Comparison of ENCODE assay signal across 7 mouse cellular contexts in the genomic region with DNA sequence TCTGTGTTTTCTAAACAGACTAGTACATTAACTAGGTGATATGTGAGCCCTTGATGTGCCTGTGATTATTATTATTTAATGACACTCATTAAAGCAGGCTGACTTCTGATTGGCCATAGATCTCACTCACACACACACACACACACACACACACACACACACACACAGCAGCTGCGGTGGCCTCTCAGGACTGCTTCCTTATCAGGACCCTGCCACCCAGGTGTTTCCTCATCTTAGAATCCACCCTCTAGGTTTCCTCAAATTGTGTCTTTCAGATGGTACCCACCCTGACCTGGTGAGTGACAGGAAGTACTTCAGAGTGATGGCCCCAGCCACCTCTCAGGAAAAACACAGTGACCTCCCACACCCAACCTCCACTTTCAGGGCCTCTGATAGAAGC. TPM values are rescaled to one million over a fixed set of nuclear protein-coding genes. Genes with fewer than 3 reads are reported as not detected.
DNase-seq lines count a peak whose midpoint lies in the region; ATAC-seq and TF ChIP-seq lines count a peak whose summit lies in the region.

No protein-coding gene starts in this region.

- no peaks in the 10 kb centered on the region for H3K27me3 ChIP-seq in G1E (ENCODE audit: insufficient read depth, low read length)
- H3K27me3 ChIP-seq in hindbrain, embryonic 11.5 days (ENCODE audit: control insufficient read depth, insufficient read depth, low read length) = no peaks in the 10 kb centered on the region
- no peaks in the 10 kb centered on the region for H3K27me3 ChIP-seq in liver, embryonic 14.5 days (ENCODE audit: control insufficient read depth, insufficient read depth, low read length)
- H3K27me3 ChIP-seq in thymus, adult 2 months (ENCODE audit: control insufficient read depth, insufficient read depth, low read length) = no peaks in the 10 kb centered on the region

- no peak for TF ChIP-seq CTCF in G1E (IDR thresholded peaks at IDR 0.05; ENCODE audit: low read depth, low read length)
- no peak for TF ChIP-seq CTCF in liver, embryonic 14.5 days (IDR thresholded peaks at IDR 0.05; ENCODE audit: low read depth)
- no peak for TF ChIP-seq CTCF in thymus, adult 2 months (IDR thresholded peaks at IDR 0.05; ENCODE audit: borderline replicate concordance, control insufficient read depth, extremely low read depth, insufficient read depth, low read length, poor library complexity)

- 65% methylated on average over 1 of the region's 1 CpGs for WGBS in hindbrain, embryonic 11.5 days
- WGBS in liver, embryonic 14.5 days (ENCODE audit: insufficient replicate concordance) = 10% methylated on average over 1 of the region's 1 CpGs
- WGBS in thymus, adult 2 months = 9% methylated on average over 1 of the region's 1 CpGs

- TF ChIP-seq EP300 in liver, embryonic 14.5 days (IDR thresholded peaks at IDR 0.05; ENCODE audit: low read depth) = no peak

- DNase-seq in 416B (ENCODE audit: low read depth) = peak; percentile 94
- peak; percentile 33 for DNase-seq in G1E (ENCODE audit: low spot score)
- no peak for DNase-seq in hindbrain, embryonic 11.5 days (ENCODE audit: low spot score)
- DNase-seq in liver, embryonic 14.5 days (ENCODE audit: low read depth in 3 of 3, low spot score in 3 of 3) = no peak
- peak; percentile 27 for DNase-seq in thymus, adult 2 months
- no peak for DNase-seq in frontal cortex, postnatal 10 days (ENCODE audit: low spot score in 2 of 2)
- DNase-seq in adrenal gland, adult 18-20 months (ENCODE audit: low spot score in 2 of 2) = no peak

- no peak overlapping the region for H3K4me3 ChIP-seq in G1E (ENCODE audit: low read depth, low read length)
- H3K4me3 ChIP-seq in hindbrain, embryonic 11.5 days (ENCODE audit: low read depth, low read length) = no peak overlapping the region
- H3K4me3 ChIP-seq in liver, embryonic 14.5 days (ENCODE audit: insufficient read depth in 1 of 2, low read depth in 2 of 2, low read length in 2 of 2) = no peak overlapping the region
- no peak overlapping the region for H3K4me3 ChIP-seq in thymus, adult 2 months (ENCODE audit: control insufficient read depth, insufficient read depth, low read length)

- no peak for TF ChIP-seq POLR2A in thymus, adult 2 months (IDR thresholded peaks at IDR 0.05; ENCODE audit: control insufficient read depth, extremely low read depth, insufficient read depth, low read length, poor library complexity)

- H3K36me3 ChIP-seq in G1E (replicated peaks) = no peaks in the 10 kb centered on the region
- no peaks in the 10 kb centered on the region for H3K36me3 ChIP-seq in hindbrain, embryonic 11.5 days (ENCODE audit: control insufficient read depth, insufficient read depth, low read length)
- H3K36me3 ChIP-seq in liver, embryonic 14.5 days (replicated peaks; ENCODE audit: control insufficient read depth, insufficient read depth, low read depth) = no peaks in the 10 kb centered on the region
- no peaks in the 10 kb centered on the region for H3K36me3 ChIP-seq in thymus, adult 2 months (ENCODE audit: control insufficient read depth, insufficient read depth, low read length)

- H3K9me3 ChIP-seq in G1E (replicated peaks) = no peaks in the 10 kb centered on the region
- no peaks in the 10 kb centered on the region for H3K9me3 ChIP-seq in hindbrain, embryonic 11.5 days (ENCODE audit: control insufficient read depth, low read length)
- no peaks in the 10 kb centered on the region for H3K9me3 ChIP-seq in liver, embryonic 14.5 days (ENCODE audit: control insufficient read depth, low read length)

- peaks cover 50% of the 10 kb centered on the region for H3K4me1 ChIP-seq in G1E (ENCODE audit: insufficient read depth, low read depth, low read length)
- peaks cover 18% of the 10 kb centered on the region for H3K4me1 ChIP-seq in hindbrain, embryonic 11.5 days (replicated peaks; ENCODE audit: control insufficient read depth, insufficient read depth, low read length)
- peaks cover 3 to 34% of the 10 kb centered on the region in 2 experiments; a peak in 2 of 4 replicates for H3K4me1 ChIP-seq in liver, embryonic 14.5 days (replicated peaks; ENCODE audit: control insufficient read depth in 2 of 2, insufficient read depth in 2 of 2, low read length in 1 of 2)
- peaks cover 41% of the 10 kb centered on the region for H3K4me1 ChIP-seq in thymus, adult 2 months (replicated peaks; ENCODE audit: control insufficient read depth, insufficient read depth, low read length)

- ATAC-seq in G1E (ENCODE audit: extremely low read depth, insufficient number of reproducible peaks, low FRiP score, poor library complexity, severe bottlenecking) = 0 out of 2 replicates have a peak, but pooled peaks have one; percentile 28
- ATAC-seq in hindbrain, embryonic 11.5 days (ENCODE audit: low FRiP score) = no peak
- peak; percentile 58; the same call in 1 of the 2 replicates for ATAC-seq in liver, embryonic 14.5 days (ENCODE audit: insufficient read depth)

- peak overlapping the region; percentile 53; the same call in 1 of the 2 replicates for H3K27ac ChIP-seq in hindbrain, embryonic 11.5 days (ENCODE audit: low read depth, low read length)
- H3K27ac ChIP-seq in liver, embryonic 14.5 days = no peak overlapping the region
- H3K27ac ChIP-seq in thymus, adult 2 months (ENCODE audit: control insufficient read depth, insufficient read depth, low read length) = no peak overlapping the region

- no peak overlapping the region for H3K9ac ChIP-seq in hindbrain, embryonic 11.5 days (ENCODE audit: low read depth, low read length)
- H3K9ac ChIP-seq in liver, embryonic 14.5 days (replicated peaks) = no peak overlapping the region

- no peak overlapping the region for H3K4me2 ChIP-seq in hindbrain, embryonic 11.5 days (replicated peaks; ENCODE audit: low read depth, low read length)
- H3K4me2 ChIP-seq in liver, embryonic 14.5 days (ENCODE audit: low read depth) = no peak overlapping the region

RNA-seq across cellular contexts. Expression of a gene that starts 52.0 kb away (rescaled TPM):
- total RNA-seq in G1E (2014; fragmentation: Nextera tagmentation) = 281 and 283 TPM in 2 replicates
- 31.4 and 40.3 TPM in 2 replicates for total RNA-seq in G1E (2017)
- polyA plus RNA-seq in G1E (2012) = 357 and 385 TPM in 2 replicates
- 112 and 127 TPM in 2 replicates for polyA plus RNA-seq in hindbrain, embryonic 11.5 days (2014; fragmentation: Nextera tagmentation; extraction: Ambion mirVana)
- polyA plus RNA-seq in liver, embryonic 14.5 days (2012; rRNA removed) = 19.4 and 23.5 TPM in 2 replicates
- 22.7 and 28.5 TPM in 2 replicates for polyA plus RNA-seq in liver, embryonic 14.5 days (2014; fragmentation: Nextera tagmentation; extraction: Ambion mirVana)
- 253 and 297 TPM in 2 replicates for polyA plus RNA-seq in thymus, adult 2 months (2012; rRNA removed)
- total RNA-seq in adrenal gland, adult 18-20 months (2021) = 100 to 1,000 TPM; 172 to 225 TPM

Comparison
In these comparisons a context has a peak if more than half of its experiments do, and no peak if none do; other contexts are left out.
1. DNase-seq: peak in 416B (single experiment), G1E (single experiment) and thymus, adult 2 months (single experiment); none in hindbrain, embryonic 11.5 days (single experiment), liver, embryonic 14.5 days (0 of 3), frontal cortex, postnatal 10 days (0 of 2) and adrenal gland, adult 18-20 months (0 of 2).